Mouse (Mus musculus): ENCODE data around the gene Slco1a5. TPM values are rescaled to one million over a fixed set of nuclear protein-coding genes. Genes with fewer than 3 reads are reported as not detected.

The Slco1a5 gene
- polyA plus RNA-seq, 1 experiment from 2014 or later, result 0.51 TPM

DNA sequence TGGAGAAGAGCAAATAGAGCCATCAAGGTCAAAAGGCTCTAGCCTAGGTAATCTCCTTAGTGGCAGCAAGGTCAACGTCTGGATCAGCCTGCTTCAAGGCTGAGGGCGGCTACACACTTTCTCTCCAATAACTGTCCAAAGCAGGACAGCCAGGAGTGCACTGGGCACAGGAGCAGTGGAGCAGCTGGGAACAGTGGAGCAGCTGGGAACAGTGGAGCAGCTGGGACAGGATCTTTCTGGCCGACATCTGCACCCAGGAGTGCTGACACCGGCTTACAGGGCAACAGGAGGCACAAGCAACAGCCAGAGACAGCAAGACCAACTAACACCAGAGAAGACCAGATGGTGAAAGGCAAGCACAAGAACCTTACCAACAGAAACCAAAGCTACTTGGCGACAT lies 77.7 kb downstream of the Slco1a5 start:
- Histone ChIP-seq H3K9me3 (no peaks in the 10 kb centered on the region), H3K4me1 (replicated peaks) (no peaks in the 10 kb centered on the region), H3K36me3 (no peaks in the 10 kb centered on the region), H3K27ac (no peak overlapping the region), H3K27me3 (ENCODE audit: insufficient read depth, poor library complexity, severe bottlenecking) (no peaks in the 10 kb centered on the region), H3K4me3 (no peak overlapping the region)
- 85% methylated on average over 5 of the region's 5 CpGs for WGBS
- no peak for DNase-seq (ENCODE audit: low spot score)

- Histone ChIP-seq H3K4me1 (replicated peaks) (no peaks in the 10 kb centered on the region), H3K4me3 (no peak overlapping the region), H3K27me3 (ENCODE audit: insufficient read depth, poor library complexity, severe bottlenecking) (no peaks in the 10 kb centered on the region), H3K36me3 (no peaks in the 10 kb centered on the region), H3K27ac (no peak overlapping the region), H3K9me3 (no peaks in the 10 kb centered on the region)
- no peak for DNase-seq (ENCODE audit: low spot score)
- WGBS, result 71% methylated on average over 1 of the region's 1 CpGs
Measured at GRCm38 (mm10) chr6:142239468-142239867, 83.3 kb downstream of the Slco1a5 start.

DNA sequence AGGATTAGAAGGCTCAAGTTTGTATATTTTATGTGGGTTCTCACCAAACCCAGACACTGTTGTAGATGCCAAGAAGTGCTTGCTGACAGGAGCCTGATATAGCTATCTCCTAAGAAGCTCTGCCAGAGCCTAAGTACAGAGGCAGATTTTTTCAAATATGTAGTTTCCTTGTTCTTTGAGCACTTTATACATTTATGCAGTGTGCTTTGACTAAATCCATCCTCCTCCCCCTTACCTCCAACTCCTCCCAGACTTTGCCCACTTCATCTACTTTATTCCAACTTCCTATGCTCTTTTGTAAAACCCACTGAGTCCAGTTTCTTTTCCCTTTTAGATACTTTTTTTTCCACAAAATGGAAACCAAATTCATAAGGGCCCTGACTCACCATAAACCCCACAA lies 102.6 kb downstream of the Slco1a5 start:
- no peaks in the 10 kb centered on the region for H3K27me3 ChIP-seq (ENCODE audit: insufficient read depth, poor library complexity, severe bottlenecking)
- H3K27ac ChIP-seq, result no peak overlapping the region
- no peak overlapping the region for H3K4me3 ChIP-seq
- no peaks in the 10 kb centered on the region for H3K4me1 ChIP-seq (replicated peaks)
- H3K9me3 ChIP-seq, result no peaks in the 10 kb centered on the region
- H3K36me3 ChIP-seq, result no peaks in the 10 kb centered on the region
- DNase-seq (ENCODE audit: low spot score), result no peak

- no peaks in the 10 kb centered on the region for H3K9me3 ChIP-seq
- no peak for DNase-seq (ENCODE audit: low spot score)
- no peaks in the 10 kb centered on the region for H3K36me3 ChIP-seq
- H3K4me1 ChIP-seq (replicated peaks), result no peaks in the 10 kb centered on the region
- no peaks in the 10 kb centered on the region for H3K27me3 ChIP-seq (ENCODE audit: insufficient read depth, poor library complexity, severe bottlenecking)
- no peak overlapping the region for H3K27ac ChIP-seq
- no peak overlapping the region for H3K4me3 ChIP-seq
Measured at GRCm38 (mm10) chr6:142211821-142212220, 111.0 kb downstream of the Slco1a5 start.

- Histone ChIP-seq H3K9me3 (no peaks in the 10 kb centered on the region), H3K27ac (no peak overlapping the region), H3K36me3 (no peaks in the 10 kb centered on the region), H3K4me3 (no peak overlapping the region), H3K27me3 (ENCODE audit: insufficient read depth, poor library complexity, severe bottlenecking) (no peaks in the 10 kb centered on the region), H3K4me1 (replicated peaks) (no peaks in the 10 kb centered on the region)
- no peak for DNase-seq (ENCODE audit: low spot score)
Measured at GRCm38 (mm10) chr6:142209749-142210148, 113.0 kb downstream of the Slco1a5 start.

GRCm38 (mm10) chr6:142208421-142208820 lies 114.4 kb downstream of the Slco1a5 start, which contains the start of gene Slco1a6:
Slco1a6 (minus strand) TSS chr6:142208521.
- Histone ChIP-seq H3K4me3 (no peak within 1 kb of the TSS), H3K36me3 (no peaks in the 10 kb centered on the region), H3K4me1 (replicated peaks) (no peaks in the 10 kb centered on the region), H3K27ac (no peak within 1 kb of the TSS), H3K9me3 (no peaks in the 10 kb centered on the region), H3K27me3 (ENCODE audit: insufficient read depth, poor library complexity, severe bottlenecking) (no peaks in the 10 kb centered on the region)
- 94% methylated on average over 4 of the region's 4 CpGs for WGBS
- DNase-seq (ENCODE audit: low spot score), result no peak

GRCm38 (mm10) chr6:142200524-142200923 lies 122.3 kb downstream of the Slco1a5 start:
- Histone ChIP-seq H3K36me3 (no peaks in the 10 kb centered on the region), H3K9me3 (no peaks in the 10 kb centered on the region), H3K27me3 (ENCODE audit: insufficient read depth, poor library complexity, severe bottlenecking) (no peaks in the 10 kb centered on the region), H3K4me3 (no peak overlapping the region), H3K27ac (no peak overlapping the region), H3K4me1 (replicated peaks) (no peaks in the 10 kb centered on the region)
- DNase-seq (ENCODE audit: low spot score), result no peak

GRCm38 (mm10) chr6:142194245-142194644 lies 128.5 kb downstream of the Slco1a5 start:
- 89% methylated on average over 8 of the region's 8 CpGs for WGBS
- Histone ChIP-seq H3K36me3 (no peaks in the 10 kb centered on the region), H3K27ac (no peak overlapping the region), H3K9me3 (no peaks in the 10 kb centered on the region), H3K27me3 (ENCODE audit: insufficient read depth, poor library complexity, severe bottlenecking) (no peaks in the 10 kb centered on the region), H3K4me1 (replicated peaks) (no peaks in the 10 kb centered on the region), H3K4me3 (no peak overlapping the region)
- no peak for DNase-seq (ENCODE audit: low spot score)

DNA sequence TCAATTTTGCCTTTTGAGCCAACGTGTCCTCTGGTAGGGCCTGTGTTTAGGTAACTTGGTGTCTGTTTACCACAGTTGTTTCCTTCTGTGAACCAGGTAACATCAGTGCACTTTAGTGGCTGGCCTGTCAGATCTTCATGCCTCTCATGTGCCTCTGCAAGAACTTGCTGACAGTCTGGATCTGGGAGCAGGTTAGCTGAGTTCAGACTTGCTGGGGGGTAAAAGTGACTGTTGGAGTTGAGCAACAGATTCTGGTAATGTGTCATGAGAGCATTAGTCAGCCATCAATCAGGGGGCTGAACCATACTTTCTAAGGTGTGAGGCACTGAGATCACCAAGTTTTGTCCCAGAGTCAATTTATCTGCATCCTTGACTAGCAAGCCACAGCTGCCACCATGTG lies 130.8 kb downstream of the Slco1a5 start:
- Histone ChIP-seq H3K36me3 (no peaks in the 10 kb centered on the region), H3K4me3 (no peak overlapping the region), H3K27ac (no peak overlapping the region), H3K9me3 (no peaks in the 10 kb centered on the region), H3K27me3 (ENCODE audit: insufficient read depth, poor library complexity, severe bottlenecking) (no peaks in the 10 kb centered on the region), H3K4me1 (replicated peaks) (no peaks in the 10 kb centered on the region)
- WGBS, result 84% methylated on average over 1 of the region's 1 CpGs
- no peak for DNase-seq (ENCODE audit: low spot score)

DNA sequence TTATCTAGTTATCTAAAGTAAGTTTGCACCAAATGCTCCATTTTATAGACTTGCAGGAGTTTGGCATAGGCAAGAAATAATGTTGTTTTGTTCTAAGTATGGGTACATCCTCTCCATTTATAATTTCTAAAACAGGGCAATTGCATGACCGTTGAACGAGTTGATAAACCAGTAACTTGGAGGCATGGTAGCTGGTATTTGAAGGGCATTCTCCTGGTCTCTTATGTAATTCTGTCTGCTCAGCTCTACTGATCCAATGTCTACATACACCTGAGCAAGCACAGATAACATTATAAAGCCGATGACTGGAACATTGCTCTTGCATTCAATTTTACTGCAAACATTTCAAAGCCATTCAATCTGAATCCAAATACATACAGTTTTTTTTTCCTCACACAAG lies 135.4 kb downstream of the Slco1a5 start:
- H3K4me3 ChIP-seq, result no peak overlapping the region
- no peak overlapping the region for H3K27ac ChIP-seq
- H3K27me3 ChIP-seq (ENCODE audit: insufficient read depth, poor library complexity, severe bottlenecking), result no peaks in the 10 kb centered on the region
- DNase-seq (ENCODE audit: low spot score), result no peak
- no peaks in the 10 kb centered on the region for H3K9me3 ChIP-seq
- no peaks in the 10 kb centered on the region for H3K36me3 ChIP-seq
- WGBS, result 92% methylated on average over 3 of the region's 3 CpGs
- no peaks in the 10 kb centered on the region for H3K4me1 ChIP-seq (replicated peaks)

DNA sequence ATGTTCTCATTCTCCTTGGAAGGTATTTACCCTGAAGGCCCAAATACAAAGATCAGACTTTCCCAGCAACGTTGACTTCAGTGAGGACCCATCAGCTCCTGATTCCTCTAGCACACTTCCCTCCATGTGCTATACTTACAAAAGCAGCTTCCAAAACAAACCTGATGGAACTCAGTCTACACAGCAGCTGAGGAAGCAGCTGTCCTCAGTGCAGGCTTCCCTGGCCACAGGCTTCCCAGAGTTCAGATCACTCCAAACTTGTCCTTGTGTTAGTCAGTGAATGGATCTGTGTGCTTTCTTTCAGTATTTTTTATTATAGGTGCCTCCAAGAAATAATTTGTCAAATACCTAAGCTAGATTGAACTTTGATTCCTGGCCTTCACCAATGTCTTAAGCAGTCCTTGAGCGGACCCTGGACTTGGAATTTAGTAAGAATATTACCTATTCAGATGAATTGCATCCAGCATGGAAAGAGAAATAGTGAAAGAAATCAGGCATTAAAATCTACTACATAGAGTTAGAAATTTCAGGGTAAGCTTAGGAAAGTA lies 136.8 kb downstream of the Slco1a5 start:
- Histone ChIP-seq H3K36me3 (no peaks in the 10 kb centered on the region), H3K27ac (no peak overlapping the region), H3K4me3 (no peak overlapping the region), H3K4me1 (replicated peaks) (no peaks in the 10 kb centered on the region), H3K27me3 (ENCODE audit: insufficient read depth, poor library complexity, severe bottlenecking) (no peaks in the 10 kb centered on the region), H3K9me3 (no peaks in the 10 kb centered on the region)
- 91% methylated on average over 2 of the region's 2 CpGs for WGBS
- no peak for DNase-seq (ENCODE audit: low spot score)

Other genes starting within 250 kb of the Slco1a5 start
- 0.22 and 0.24 TPM in 2 replicates for gene Slco1a6, start 114.5 kb downstream of the Slco1a5 start, polyA plus RNA-seq (2016; fragmentation: Nextera tagmentation; extraction: Ambion mirVana)
- 0.20 and 0.38 TPM in 2 replicates for gene Iapp, start 24.6 kb downstream of the Slco1a5 start, polyA plus RNA-seq (2016; fragmentation: Nextera tagmentation; extraction: Ambion mirVana)
- gene Pyroxd1, start 22.7 kb upstream of the Slco1a5 start, polyA plus RNA-seq (2016; fragmentation: Nextera tagmentation; extraction: Ambion mirVana), result 20.1 and 21.7 TPM in 2 replicates
- gene Recql, start 64.1 kb upstream of the Slco1a5 start, polyA plus RNA-seq (2016; fragmentation: Nextera tagmentation; extraction: Ambion mirVana), result 36.4 and 37.0 TPM in 2 replicates
- 100 and 118 TPM in 2 replicates for gene Golt1b, start 64.2 kb upstream of the Slco1a5 start, polyA plus RNA-seq (2016; fragmentation: Nextera tagmentation; extraction: Ambion mirVana)
- 1.9 and 2.8 TPM in 2 replicates for gene Spx, start 90.5 kb upstream of the Slco1a5 start, polyA plus RNA-seq (2016; fragmentation: Nextera tagmentation; extraction: Ambion mirVana)
- 0.08 TPM in 1 of 2 replicates, not detected in the other for gene Gys2, start 150.1 kb upstream of the Slco1a5 start, polyA plus RNA-seq (2016; fragmentation: Nextera tagmentation; extraction: Ambion mirVana)
- gene Ldhb, start 185.0 kb upstream of the Slco1a5 start, polyA plus RNA-seq (2016; fragmentation: Nextera tagmentation; extraction: Ambion mirVana), result 366 and 416 TPM in 2 replicates
- 0.70 and 2.4 TPM in 2 replicates for gene Kcnj8, start 248.6 kb upstream of the Slco1a5 start, polyA plus RNA-seq (2016; fragmentation: Nextera tagmentation; extraction: Ambion mirVana)